Mouse (Mus musculus) liver, embryonic 16.5 days (tissue): ENCODE measurements around the gene Plgrkt. TPM values are rescaled to one million over a fixed set of nuclear protein-coding genes. Genes with fewer than 3 reads are reported as not detected.

Experiments used
- ATAC-seq: fragments of 200-750 bp; cut with Nextera tagmentation; 2 replicates; pipeline ENCODE4 v1.8.0; 2017; ENCODE audit warnings: low read depth, mild to moderate bottlenecking, moderate number of reproducible peaks, moderate library complexity
- H3K27ac ChIP-seq: fragments of 300-500 bp; sonication (generic); 2 replicates; pipeline ENCODE4 v1.5.1; 2014; ENCODE audit warnings: mild to moderate bottlenecking, low read length
- H3K27me3 ChIP-seq: fragments of 300-500 bp; sonication (generic); 2 replicates; pipeline ENCODE4 v1.6.1; 2014; ENCODE audit warnings: low read depth, low read length, mixed read lengths; ENCODE audit not compliant: control insufficient read depth, insufficient read depth
- H3K36me3 ChIP-seq: fragments of 300-500 bp; sonication (generic); 2 replicates; pipeline ENCODE4 v1.6.1; 2014; ENCODE audit warnings: mild to moderate bottlenecking; ENCODE audit not compliant: control insufficient read depth, insufficient read depth
- H3K4me1 ChIP-seq: fragments of 300-500 bp; sonication (generic); 2 replicates; pipeline ENCODE4 v1.6.1; 2014; ENCODE audit warnings: low read depth, low read length, mixed read lengths; ENCODE audit not compliant: control insufficient read depth
- H3K4me2 ChIP-seq: fragments of 300-500 bp; sonication (generic); 2 replicates; pipeline ENCODE4 v1.6.1; 2014; ENCODE audit warnings: low read depth, low read length, mixed read lengths
- H3K4me3 ChIP-seq: fragments of 300-500 bp; sonication (generic); 2 replicates; pipeline ENCODE4 v1.5.1; 2014; ENCODE audit warnings: low read depth, mild to moderate bottlenecking, low read length
- H3K9ac ChIP-seq: fragments of 300-500 bp; sonication (generic); 2 replicates; pipeline ENCODE4 v1.6.1; 2014; ENCODE audit warnings: low read depth, low read length
- H3K9me3 ChIP-seq: fragments of 300-500 bp; sonication (generic); replicated peaks from 2 replicates; pipeline ENCODE4 v1.6.1; 2016; ENCODE audit warnings: low read length; ENCODE audit not compliant: control insufficient read depth
- WGBS: fragments of 180-500 bp; shearing (Covaris S2); extraction: QIAGEN DNeasy Blood & Tissue Kit; methylation state at CpG from one replicate; pipeline ENCODE4 v1.1.7; 2014; ENCODE audit not compliant: insufficient replicate concordance; 5-methylcytosine and 5-hydroxymethylcytosine counted together
- polyA plus RNA-seq: library from polyadenylated mRNA; unstranded; fragments of >200 nt; fragmentation: Nextera tagmentation; extraction: Ambion mirVana; gene quantifications from 2 replicates; pipeline ENCODE4 v1.2.1, GENCODE M21; 2015

The Plgrkt gene
- polyA plus RNA-seq, 1 experiment from 2014 or later = 34.2 TPM

GRCm38 (mm10) chr19:29325053-29325851 lies 41.9 kb downstream of the Plgrkt start, which contains the start of gene Insl6:
Gene Insl6, minus strand, starts transcription at chr19:29325356.
- peak within 1 kb of the TSS; percentile 79 for H3K4me2 ChIP-seq
- H3K9ac ChIP-seq = peak within 1 kb of the TSS; percentile 38; the same call in 1 of the 2 replicates
- WGBS = 5% methylated on average over 26 of the region's 31 CpGs
- 0 out of 2 replicates have a peak, but pooled peaks cover 2% of the 10 kb centered on the region for H3K27me3 ChIP-seq
- peak; percentile 98 for ATAC-seq
- peak within 1 kb of the TSS; percentile 52 for H3K4me3 ChIP-seq
- no peaks in the 10 kb centered on the region for H3K9me3 ChIP-seq
- peaks cover 9% of the 10 kb centered on the region for H3K4me1 ChIP-seq
- H3K36me3 ChIP-seq = no peaks in the 10 kb centered on the region
- no peak within 1 kb of the TSS for H3K27ac ChIP-seq

- no peak overlapping the region for H3K9ac ChIP-seq
- ATAC-seq = no peak
- H3K27ac ChIP-seq = no peak overlapping the region
Measured at GRCm38 (mm10) chr19:29323416-29324049, 43.7 kb downstream of the Plgrkt start.

GRCm38 (mm10) chr19:29312661-29313060 lies 54.5 kb downstream of the Plgrkt start:
- Histone ChIP-seq H3K9ac (no peak overlapping the region), H3K4me2 (no peak overlapping the region), H3K4me3 (no peak overlapping the region), H3K9me3 (no peaks in the 10 kb centered on the region), H3K27me3 (no peaks in the 10 kb centered on the region), H3K36me3 (peaks cover 20% of the 10 kb centered on the region), H3K27ac (no peak overlapping the region), H3K4me1 (no peaks in the 10 kb centered on the region)
- no peak for ATAC-seq
- WGBS = 85% methylated on average over 7 of the region's 7 CpGs

More at GRCm38 (mm10) chr19:29323416-29324049, 43.7 kb downstream of the Plgrkt start:
- WGBS = 56% methylated on average over 8 of the region's 8 CpGs
- Histone ChIP-seq H3K4me1 (peaks cover 9% of the 10 kb centered on the region), H3K36me3 (no peaks in the 10 kb centered on the region), H3K9me3 (no peaks in the 10 kb centered on the region), H3K27me3 (0 out of 2 replicates have a peak, but pooled peaks cover 2% of the 10 kb centered on the region), H3K4me2 (no peak overlapping the region), H3K4me3 (no peak overlapping the region)

DNA sequence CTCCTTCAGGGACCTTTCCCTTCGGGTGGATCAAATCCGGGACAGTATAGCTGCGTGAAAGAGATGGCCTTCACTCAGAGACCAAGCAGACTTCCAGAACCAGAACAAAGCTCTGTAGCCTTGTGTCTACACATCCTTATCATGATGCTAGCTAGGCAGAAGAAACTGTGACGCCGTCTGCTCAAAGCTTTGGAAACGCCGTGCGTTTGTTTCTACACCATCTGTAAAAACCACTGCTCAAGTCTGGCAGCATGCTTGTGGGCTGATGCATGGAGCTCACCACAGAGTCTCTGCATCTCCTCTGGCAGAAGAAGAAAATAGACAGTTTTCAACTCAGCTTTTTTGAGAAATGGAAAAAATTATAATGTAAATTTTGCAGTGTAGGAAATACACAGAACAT lies 55.4 kb downstream of the Plgrkt start:
- Histone ChIP-seq H3K9ac (no peak overlapping the region), H3K4me1 (no peaks in the 10 kb centered on the region), H3K4me2 (no peak overlapping the region), H3K27me3 (no peaks in the 10 kb centered on the region), H3K4me3 (no peak overlapping the region), H3K27ac (no peak overlapping the region), H3K9me3 (no peaks in the 10 kb centered on the region), H3K36me3 (peaks cover 20% of the 10 kb centered on the region)
- no peak for ATAC-seq
- 92% methylated on average over 8 of the region's 8 CpGs for WGBS

DNA sequence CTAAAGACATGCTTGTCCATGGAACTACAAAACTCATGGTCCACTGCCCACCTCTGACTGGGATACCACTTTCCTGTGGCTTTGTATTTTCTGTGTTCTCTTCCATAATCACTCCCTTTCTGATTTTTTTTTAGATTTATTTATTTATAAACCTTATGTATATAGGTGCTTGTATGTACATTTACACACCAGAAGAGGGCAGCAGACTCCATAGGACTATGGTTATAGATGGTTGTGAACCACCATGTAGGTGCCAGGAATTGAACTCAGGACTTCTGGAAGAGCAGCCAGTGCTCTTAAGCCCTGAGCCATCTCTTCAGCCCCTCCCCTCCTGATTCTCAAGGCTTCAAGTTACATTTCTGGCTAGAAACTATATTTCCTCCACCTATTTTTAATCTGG lies 58.4 kb downstream of the Plgrkt start:
- no peak for ATAC-seq

DNA sequence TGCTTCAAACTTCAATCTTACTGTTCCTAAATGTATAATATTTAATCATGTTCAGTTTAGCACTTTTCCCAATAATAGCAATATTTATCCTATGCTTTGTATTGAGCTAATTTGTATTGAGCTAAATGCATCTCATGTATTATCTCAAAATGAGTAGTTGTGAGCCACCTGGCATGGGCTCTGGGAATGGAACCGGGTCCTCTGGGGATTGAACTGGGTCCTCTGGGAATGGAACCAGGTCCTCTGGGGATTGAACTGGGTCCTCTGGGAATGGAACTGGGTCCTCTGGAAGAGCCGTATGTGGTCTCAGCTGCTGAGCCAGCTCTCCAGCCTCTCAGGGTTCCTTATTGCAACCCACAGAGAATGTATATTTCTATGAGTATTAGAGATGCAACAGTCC lies 65.1 kb downstream of the Plgrkt start:
- Histone ChIP-seq H3K9ac (no peak overlapping the region), H3K9me3 (no peaks in the 10 kb centered on the region), H3K27ac (no peak overlapping the region), H3K36me3 (peaks cover 35% of the 10 kb centered on the region), H3K4me3 (no peak overlapping the region), H3K27me3 (no peaks in the 10 kb centered on the region), H3K4me2 (no peak overlapping the region), H3K4me1 (no peaks in the 10 kb centered on the region)
- 87% methylated on average over 2 of the region's 2 CpGs for WGBS
- no peak for ATAC-seq

More for the DNA sequence above, 58.4 kb downstream of the Plgrkt start:
- H3K4me2 ChIP-seq = no peak overlapping the region
- peaks cover 22% of the 10 kb centered on the region for H3K36me3 ChIP-seq
- H3K9me3 ChIP-seq = no peaks in the 10 kb centered on the region
- H3K9ac ChIP-seq = no peak overlapping the region
- H3K4me3 ChIP-seq = no peak overlapping the region
- H3K27me3 ChIP-seq = no peaks in the 10 kb centered on the region
- no peaks in the 10 kb centered on the region for H3K4me1 ChIP-seq
- H3K27ac ChIP-seq = no peak overlapping the region

GRCm38 (mm10) chr19:29300919-29301318 lies 66.3 kb downstream of the Plgrkt start:
- Histone ChIP-seq H3K9me3 (no peaks in the 10 kb centered on the region), H3K36me3 (peaks cover 44% of the 10 kb centered on the region), H3K4me3 (no peak overlapping the region), H3K4me2 (no peak overlapping the region), H3K27ac (no peak overlapping the region), H3K4me1 (no peaks in the 10 kb centered on the region), H3K27me3 (no peaks in the 10 kb centered on the region), H3K9ac (no peak overlapping the region)
- no peak for ATAC-seq
- 89% methylated on average over 13 of the region's 13 CpGs for WGBS
